Mouse (Mus musculus) brain, embryonic 14.5 days (tissue): ENCODE data around the gene Dhrs4.

ENCODE experiments used
- CTCF ChIP-seq: fragments of 200-500 bp; IDR thresholded peaks from 2 replicates; pipeline ENCODE4 v1.5.1; 2012; ENCODE audit warnings: inconsistent platforms, mild to moderate bottlenecking, moderate library complexity, borderline replicate concordance; ENCODE audit not compliant: insufficient read depth, insufficient read length; ENCODE audit errors: extremely low read depth
- POLR2A ChIP-seq: fragments of 200-500 bp; IDR thresholded peaks from 2 replicates; pipeline ENCODE4 v1.6.1; 2012; ENCODE audit warnings: mild to moderate bottlenecking, inconsistent platforms, borderline replicate concordance; ENCODE audit not compliant: poor library complexity, insufficient read depth, insufficient read length, severe bottlenecking; ENCODE audit errors: extremely low read depth

- no peak for TF ChIP-seq POLR2A
- TF ChIP-seq CTCF, result no peak
Observed at GRCm38 (mm10) chr14:55484430-55485085, 6.0 kb downstream of the Dhrs4 start.
